Mouse (Mus musculus) stomach, embryonic 15.5 days (tissue): Measurements from ENCODE around the gene Vsig10. TPM values are rescaled to one million over a fixed set of nuclear protein-coding genes. Genes with fewer than 3 reads are reported as not detected.

Experiments
- ATAC-seq: fragments of 200-750 bp; cut with Nextera tagmentation; 2 replicates; pipeline ENCODE4 v1.8.0; 2017; ENCODE audit warnings: low read depth, moderate number of reproducible peaks, moderate TSS enrichment; ENCODE audit not compliant: insufficient read depth, low FRiP score
- H3K27ac ChIP-seq: fragments of 300-500 bp; sonication (generic); 2 replicates; pipeline ENCODE4 v1.5.1; 2015; ENCODE audit warnings: mild to moderate bottlenecking, inconsistent platforms
- H3K27me3 ChIP-seq: fragments of 300-500 bp; sonication (generic); replicated peaks from 2 replicates; pipeline ENCODE4 v1.6.1; 2015; ENCODE audit warnings: inconsistent platforms
- H3K36me3 ChIP-seq: fragments of 300-500 bp; sonication (generic); 2 replicates; pipeline ENCODE4 v1.6.1; 2015; ENCODE audit warnings: inconsistent platforms
- H3K4me1 ChIP-seq: fragments of 300-500 bp; sonication (generic); 2 replicates; pipeline ENCODE4 v1.6.1; 2015; ENCODE audit warnings: inconsistent platforms
- H3K4me2 ChIP-seq: fragments of 300-500 bp; sonication (generic); 2 replicates; pipeline ENCODE4 v1.6.1; 2015; ENCODE audit warnings: mild to moderate bottlenecking, inconsistent platforms
- H3K4me3 ChIP-seq: fragments of 300-500 bp; sonication (generic); replicated peaks from 2 replicates; pipeline ENCODE4 v1.5.1; 2015; ENCODE audit warnings: inconsistent platforms
- H3K9ac ChIP-seq: fragments of 300-500 bp; sonication (generic); 2 replicates; pipeline ENCODE4 v1.6.1; 2015; ENCODE audit warnings: inconsistent platforms
- H3K9me3 ChIP-seq: fragments of 300-500 bp; sonication (generic); 2 replicates; pipeline ENCODE4 v1.6.1; 2016; ENCODE audit warnings: inconsistent platforms
- WGBS: fragments of 180-500 bp; shearing (Covaris S2); methylation state at CpG from one replicate; pipeline ENCODE4 v1.1.7; 2015; 5-methylcytosine and 5-hydroxymethylcytosine counted together
- polyA plus RNA-seq: library from polyadenylated mRNA; unstranded; fragments of >200 nt; fragmentation: Nextera tagmentation; extraction: Ambion mirVana; gene quantifications from 2 replicates; pipeline ENCODE4 v1.2.1, GENCODE M21; 2015

Gene Vsig10
- polyA plus RNA-seq = 19.9 and 20.1 TPM in 2 replicates

DNA sequence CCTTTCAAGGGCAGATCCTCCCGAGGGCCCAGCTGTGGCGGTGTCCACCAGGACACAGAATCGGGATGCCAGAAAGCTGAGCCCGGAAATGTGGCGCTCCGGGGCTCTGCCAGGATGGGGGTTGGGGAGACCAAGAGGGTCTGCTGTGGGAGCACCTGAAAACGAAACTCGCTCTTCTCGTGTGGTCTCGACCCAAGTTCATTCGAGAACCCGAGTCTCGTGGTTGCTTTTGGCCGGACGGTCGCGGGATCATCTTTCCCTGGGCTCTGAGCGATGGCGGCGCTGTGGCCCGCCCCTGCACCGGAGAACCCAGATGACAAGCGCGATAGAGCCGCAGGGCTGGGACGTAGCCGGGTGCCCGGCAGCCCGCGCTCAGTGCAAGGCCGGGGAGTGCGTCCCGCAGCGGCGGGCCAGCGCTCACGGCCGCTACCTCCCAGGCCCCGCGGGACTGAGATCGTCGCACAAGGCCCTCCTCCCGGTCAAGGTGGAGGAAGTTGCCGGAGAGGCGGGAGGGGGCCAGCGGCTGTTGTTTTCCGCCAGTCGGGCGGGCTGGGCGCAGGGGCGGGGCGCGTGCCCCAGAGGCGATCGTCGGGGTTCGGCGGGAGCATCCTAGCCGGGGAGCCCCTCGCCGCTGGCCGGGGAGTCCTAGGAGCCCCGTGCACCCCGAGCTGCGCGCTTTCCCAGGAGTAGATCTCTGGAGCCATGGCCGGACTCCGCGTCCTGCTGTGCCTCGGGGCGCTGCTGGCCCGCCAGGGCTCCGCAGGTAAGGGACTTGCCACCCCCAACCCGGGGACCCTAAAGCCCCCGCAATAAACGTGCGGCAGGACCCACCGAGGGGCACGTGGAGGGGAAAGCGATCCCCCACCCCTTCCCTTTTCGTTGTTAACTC, at the start of gene Vsig10:
Gene Vsig10 (plus strand): TSS at position 343 of the 889 bp plus-strand sequence.
- H3K9me3 ChIP-seq = no peaks in the 10 kb centered on the region
- no peaks in the 10 kb centered on the region for H3K36me3 ChIP-seq
- peaks cover 20% of the 10 kb centered on the region; the same call in 1 of the 2 replicates for H3K4me1 ChIP-seq
- H3K27ac ChIP-seq = peak within 1 kb of the TSS; percentile 81
- H3K27me3 ChIP-seq = no peaks in the 10 kb centered on the region
- peak within 1 kb of the TSS; percentile 91 for H3K4me2 ChIP-seq
- peak within 1 kb of the TSS; percentile 84 for H3K4me3 ChIP-seq
- WGBS = under 1% methylated on average over 80 of the region's 81 CpGs
- peak within 1 kb of the TSS; percentile 67 for H3K9ac ChIP-seq
- ATAC-seq = peak; percentile 75

GRCm38 (mm10) chr5:117269395-117269794, 49.5 kb upstream of the Vsig10 start:
- H3K4me3 ChIP-seq = no peak overlapping the region
- H3K27ac ChIP-seq = no peak overlapping the region
- H3K36me3 ChIP-seq = peaks cover 7% of the 10 kb centered on the region; the same call in 1 of the 2 replicates
- no peak overlapping the region for H3K9ac ChIP-seq
- H3K9me3 ChIP-seq = no peaks in the 10 kb centered on the region
- no peaks in the 10 kb centered on the region for H3K4me1 ChIP-seq
- no peak overlapping the region for H3K4me2 ChIP-seq
- WGBS = 90% methylated on average over 12 of the region's 12 CpGs
- ATAC-seq = no peak
- H3K27me3 ChIP-seq = no peaks in the 10 kb centered on the region

DNA sequence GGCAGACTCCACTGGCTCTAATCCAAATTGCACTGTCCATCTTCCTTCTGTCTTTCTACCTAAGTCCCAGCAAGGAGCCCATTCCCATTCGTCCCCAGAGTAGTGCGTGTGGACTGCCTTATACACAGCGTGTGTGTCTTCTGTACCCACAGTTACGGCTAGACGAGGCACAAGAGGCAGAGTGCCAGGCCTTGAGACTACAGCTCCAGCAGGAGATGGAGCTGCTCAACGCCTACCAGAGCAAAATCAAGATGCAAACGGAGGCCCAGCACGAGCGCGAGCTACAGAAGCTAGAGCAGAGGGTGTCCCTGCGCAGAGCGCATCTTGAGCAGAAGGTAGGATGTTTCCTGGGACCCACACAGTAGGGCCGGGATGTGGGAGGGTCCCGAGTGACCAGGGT, 46.9 kb upstream of the Vsig10 start:
- Histone ChIP-seq H3K4me2 (no peak overlapping the region), H3K9me3 (no peaks in the 10 kb centered on the region), H3K9ac (no peak overlapping the region), H3K27me3 (no peaks in the 10 kb centered on the region), H3K4me1 (no peaks in the 10 kb centered on the region), H3K36me3 (peaks cover 3% of the 10 kb centered on the region; the same call in 1 of the 2 replicates), H3K27ac (no peak overlapping the region), H3K4me3 (no peak overlapping the region)
- WGBS = 91% methylated on average over 14 of the region's 14 CpGs
- no peak for ATAC-seq

- no peaks in the 10 kb centered on the region for H3K9me3 ChIP-seq
- no peak overlapping the region for H3K27ac ChIP-seq
- no peaks in the 10 kb centered on the region for H3K27me3 ChIP-seq
- no peak overlapping the region for H3K4me3 ChIP-seq
- no peak for ATAC-seq
- H3K9ac ChIP-seq = no peak overlapping the region
- H3K4me1 ChIP-seq = peaks cover 6% of the 10 kb centered on the region; the same call in 1 of the 2 replicates
- H3K4me2 ChIP-seq = no peak overlapping the region
- H3K36me3 ChIP-seq = peaks cover 3% of the 10 kb centered on the region; the same call in 1 of the 2 replicates
- 56% methylated on average over 5 of the region's 5 CpGs for WGBS
Observed at GRCm38 (mm10) chr5:117274817-117275216, 44.1 kb upstream of the Vsig10 start.

- Histone ChIP-seq H3K27ac (no peak overlapping the region), H3K9me3 (no peaks in the 10 kb centered on the region), H3K4me2 (no peak overlapping the region), H3K27me3 (no peaks in the 10 kb centered on the region), H3K4me3 (no peak overlapping the region), H3K9ac (no peak overlapping the region), H3K4me1 (peaks cover 8% of the 10 kb centered on the region; the same call in 1 of the 2 replicates), H3K36me3 (peaks cover 12% of the 10 kb centered on the region; the same call in 1 of the 2 replicates)
- 91% methylated on average over 6 of the region's 6 CpGs for WGBS
- no peak for ATAC-seq
Observed at GRCm38 (mm10) chr5:117277784-117278183, 41.1 kb upstream of the Vsig10 start.

DNA sequence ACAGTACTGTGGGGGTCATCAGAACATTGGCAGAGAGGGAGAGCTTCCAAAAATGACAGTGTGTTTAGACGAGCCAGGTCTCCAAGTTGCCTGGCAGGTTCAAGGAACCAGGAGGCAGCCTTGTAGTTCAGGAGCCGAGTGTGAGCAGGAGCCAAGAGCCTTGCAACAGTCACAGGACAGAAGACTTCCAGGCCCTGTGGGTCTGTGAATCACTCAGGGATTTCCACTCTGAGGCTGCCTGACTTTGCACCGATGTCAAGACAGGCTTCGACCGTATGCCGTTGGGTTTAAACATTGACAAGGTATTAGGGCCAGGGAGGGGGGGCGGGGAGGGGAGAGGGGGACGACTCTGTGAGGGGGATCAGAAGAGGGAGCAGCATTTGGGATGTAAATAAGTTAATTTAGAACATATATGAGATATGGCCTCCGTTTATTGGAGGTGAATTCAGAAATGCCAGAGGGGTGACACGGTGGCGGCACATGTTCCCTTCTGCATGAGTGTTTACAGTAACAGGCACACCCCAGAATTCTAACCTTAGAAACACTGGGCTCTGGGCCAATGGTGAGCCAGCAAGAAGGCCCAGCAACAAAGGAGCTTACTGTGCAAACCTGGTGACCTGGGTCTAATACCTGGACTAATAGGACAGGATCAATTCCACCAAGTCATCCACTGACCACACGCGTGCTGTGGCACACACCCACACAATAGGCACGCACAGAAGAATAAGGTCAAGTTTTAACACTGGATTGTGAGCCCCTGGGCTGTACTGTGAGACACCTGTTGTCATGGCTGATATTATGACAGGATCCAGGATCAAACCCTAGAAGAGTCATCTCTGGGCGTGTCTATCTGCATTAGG, 39.8 kb upstream of the Vsig10 start:
- Histone ChIP-seq H3K9me3 (no peaks in the 10 kb centered on the region), H3K36me3 (peaks cover 13% of the 10 kb centered on the region; the same call in 1 of the 2 replicates), H3K4me1 (peaks cover 8% of the 10 kb centered on the region; the same call in 1 of the 2 replicates), H3K9ac (no peak overlapping the region), H3K27me3 (no peaks in the 10 kb centered on the region), H3K4me2 (no peak overlapping the region), H3K27ac (peak overlapping the region; percentile 71; the same call in 1 of the 2 replicates), H3K4me3 (no peak overlapping the region)
- ATAC-seq = no peak
- WGBS = 66% methylated on average over 15 of the region's 15 CpGs

GRCm38 (mm10) chr5:117279669-117280050, 39.2 kb upstream of the Vsig10 start:
- Histone ChIP-seq H3K36me3 (peaks cover 20% of the 10 kb centered on the region; the same call in 1 of the 2 replicates), H3K9me3 (no peaks in the 10 kb centered on the region), H3K4me1 (peaks cover 8% of the 10 kb centered on the region; the same call in 1 of the 2 replicates), H3K4me3 (no peak overlapping the region), H3K4me2 (no peak overlapping the region), H3K9ac (no peak overlapping the region), H3K27me3 (no peaks in the 10 kb centered on the region), H3K27ac (peak overlapping the region; percentile 71; the same call in 1 of the 2 replicates)
- no peak; the same call in 1 of the 2 replicates for ATAC-seq
- WGBS = 58% methylated on average over 4 of the region's 4 CpGs

DNA sequence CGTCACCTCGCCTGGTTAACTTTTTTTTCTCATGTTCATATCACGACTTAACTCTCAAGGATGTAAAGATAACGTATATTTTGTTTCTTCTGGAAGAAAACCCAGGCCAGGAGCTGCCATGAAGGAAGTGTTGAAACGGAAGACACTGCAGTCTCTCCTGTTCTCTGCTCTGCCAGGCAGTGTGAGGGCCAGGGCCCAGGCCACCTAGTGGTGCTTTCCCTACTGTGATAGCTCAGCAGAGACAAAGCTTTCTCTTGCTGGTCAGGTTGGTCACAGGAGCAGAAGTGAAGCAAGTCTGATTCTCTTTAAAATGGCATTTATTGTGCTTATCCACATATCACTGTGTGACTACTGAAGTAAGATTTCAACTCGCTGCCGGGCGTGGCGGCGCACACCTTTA, 37.3 kb upstream of the Vsig10 start:
- peaks cover 20% of the 10 kb centered on the region; the same call in 1 of the 2 replicates for H3K36me3 ChIP-seq

DNA sequence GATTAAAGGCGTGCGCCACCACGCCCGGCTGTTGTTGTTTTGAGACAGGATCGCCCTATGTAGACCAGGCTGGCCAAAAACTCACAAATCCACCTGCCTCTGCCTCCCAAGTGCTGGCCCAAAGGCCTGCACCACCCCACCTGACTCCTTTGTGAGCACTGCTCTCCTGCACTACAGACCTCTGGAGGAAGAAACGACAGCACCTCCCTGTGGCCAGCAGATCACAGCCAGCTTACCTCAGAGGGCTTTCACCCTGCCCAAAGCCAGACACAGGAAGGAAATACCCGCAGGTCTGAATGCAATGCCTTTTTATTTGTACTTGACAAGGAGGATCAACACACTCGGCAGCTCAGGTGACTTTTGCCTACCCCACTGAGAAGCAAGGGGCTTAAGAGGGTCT, 36.5 kb upstream of the Vsig10 start:
- no peak for ATAC-seq
- H3K4me2 ChIP-seq = no peak overlapping the region
- 84% methylated on average over 8 of the region's 8 CpGs for WGBS

More for the DNA sequence above, 37.3 kb upstream of the Vsig10 start:
- no peak for ATAC-seq
- H3K9me3 ChIP-seq = no peaks in the 10 kb centered on the region
- no peak overlapping the region for H3K9ac ChIP-seq
- no peak overlapping the region for H3K4me3 ChIP-seq
- no peaks in the 10 kb centered on the region for H3K27me3 ChIP-seq
- H3K4me1 ChIP-seq = peaks cover 13% of the 10 kb centered on the region
- 90% methylated on average over 10 of the region's 10 CpGs for WGBS
- no peak overlapping the region for H3K27ac ChIP-seq
- H3K4me2 ChIP-seq = no peak overlapping the region

DNA sequence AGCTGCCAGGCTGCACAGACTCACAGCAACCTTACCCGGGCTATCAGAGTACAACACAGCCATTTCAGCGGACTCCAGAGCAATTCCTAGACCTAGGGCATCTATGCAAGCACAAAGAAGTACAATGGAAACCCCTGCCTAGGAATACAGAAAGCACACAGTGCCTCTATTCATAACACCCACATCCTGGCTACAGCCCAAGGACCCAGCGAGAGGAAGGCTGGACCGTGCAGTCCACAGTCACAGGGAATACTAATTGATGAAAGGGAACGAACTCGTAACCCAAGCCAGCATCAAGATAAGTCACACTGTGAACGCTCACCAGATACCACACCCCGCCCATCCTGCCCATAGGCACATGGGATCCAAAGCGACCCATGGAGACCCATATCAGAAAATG, 34.9 kb upstream of the Vsig10 start:
- no peak for ATAC-seq
- WGBS = 74% methylated on average over 9 of the region's 9 CpGs
- no peak overlapping the region for H3K27ac ChIP-seq

More for the DNA sequence above, 36.5 kb upstream of the Vsig10 start:
- no peaks in the 10 kb centered on the region for H3K27me3 ChIP-seq
- no peak overlapping the region for H3K4me3 ChIP-seq
- H3K9ac ChIP-seq = no peak overlapping the region
- no peaks in the 10 kb centered on the region for H3K9me3 ChIP-seq
- peaks cover 20% of the 10 kb centered on the region; the same call in 1 of the 2 replicates for H3K36me3 ChIP-seq
- H3K27ac ChIP-seq = no peak overlapping the region
- peaks cover 13% of the 10 kb centered on the region for H3K4me1 ChIP-seq

DNA sequence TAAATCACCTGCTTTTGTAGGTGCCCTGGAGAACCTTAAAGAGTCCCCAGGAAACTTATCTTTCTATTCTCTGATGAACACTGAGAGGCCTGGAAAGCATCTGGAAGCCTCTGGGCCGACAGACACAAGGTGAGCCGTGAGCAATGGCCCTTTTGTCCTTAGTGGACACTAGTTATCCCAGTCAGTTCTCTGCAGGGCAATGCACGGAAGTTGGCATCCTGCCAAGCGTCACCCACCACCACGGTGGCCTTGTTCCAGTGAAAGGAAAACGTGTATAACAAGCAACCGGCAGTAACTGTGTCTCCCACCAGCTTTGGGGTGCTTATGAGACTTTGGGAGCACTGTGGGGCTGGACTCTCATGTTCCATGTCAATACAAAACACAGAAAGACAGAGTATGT, 34.2 kb upstream of the Vsig10 start:
- H3K4me3 ChIP-seq = no peak overlapping the region
- H3K36me3 ChIP-seq = peaks cover 20% of the 10 kb centered on the region; the same call in 1 of the 2 replicates
- no peaks in the 10 kb centered on the region for H3K27me3 ChIP-seq
- H3K9ac ChIP-seq = no peak overlapping the region
- ATAC-seq = no peak
- 61% methylated on average over 7 of the region's 7 CpGs for WGBS
- no peak overlapping the region for H3K27ac ChIP-seq
- H3K4me2 ChIP-seq = no peak overlapping the region
- H3K4me1 ChIP-seq = peaks cover 13% of the 10 kb centered on the region
- H3K9me3 ChIP-seq = no peaks in the 10 kb centered on the region

More for the DNA sequence above, 34.9 kb upstream of the Vsig10 start:
- Histone ChIP-seq H3K4me3 (no peak overlapping the region), H3K4me2 (no peak overlapping the region), H3K27me3 (no peaks in the 10 kb centered on the region), H3K36me3 (peaks cover 20% of the 10 kb centered on the region; the same call in 1 of the 2 replicates), H3K9ac (no peak overlapping the region), H3K9me3 (no peaks in the 10 kb centered on the region), H3K4me1 (peaks cover 17% of the 10 kb centered on the region)
